Mouse (Mus musculus) MEL (cell line): ENCODE measurements at regions not wholly inside any gene's neighbourhood (a gene's known extent, or its start where the extent isn't known, plus 50 kb on each side); places are given as distances from the start of the nearest gene placed in this dataset.
A peak's percentile ranks its signal among the peaks of the same experiment; 100 is the strongest.

Source experiments
- CTCF ChIP-seq, 3 experiments: IDR thresholded peaks in 2 of 3; conservative IDR thresholded peaks in 1 of 3; 2 replicates each; pipeline ENCODE4 v1.5.1; 2011 to 2012; ENCODE audit warnings: low read length in 3 of 3, low read depth in 2 of 3, mild to moderate bottlenecking in 2 of 3, improper control_type of control experiment in 1 of 3, inconsistent platforms in 1 of 3, mixed read lengths in 1 of 3, moderate library complexity in 1 of 3; ENCODE audit not compliant: control insufficient read depth in 1 of 3, insufficient read depth in 1 of 3, poor library complexity in 1 of 3, severe bottlenecking in 1 of 3
- GATA1 ChIP-seq: IDR thresholded peaks from 2 replicates; pipeline ENCODE4 v1.6.1; 2011; ENCODE audit warnings: low read depth, low read length, improper control_type of control experiment
- USF1 ChIP-seq: IDR thresholded peaks from 2 replicates; pipeline ENCODE4 v1.6.1; 2014; ENCODE audit warnings: low read depth, mild to moderate bottlenecking, inconsistent platforms, low read length, improper control_type of control experiment, moderate library complexity

DNA sequence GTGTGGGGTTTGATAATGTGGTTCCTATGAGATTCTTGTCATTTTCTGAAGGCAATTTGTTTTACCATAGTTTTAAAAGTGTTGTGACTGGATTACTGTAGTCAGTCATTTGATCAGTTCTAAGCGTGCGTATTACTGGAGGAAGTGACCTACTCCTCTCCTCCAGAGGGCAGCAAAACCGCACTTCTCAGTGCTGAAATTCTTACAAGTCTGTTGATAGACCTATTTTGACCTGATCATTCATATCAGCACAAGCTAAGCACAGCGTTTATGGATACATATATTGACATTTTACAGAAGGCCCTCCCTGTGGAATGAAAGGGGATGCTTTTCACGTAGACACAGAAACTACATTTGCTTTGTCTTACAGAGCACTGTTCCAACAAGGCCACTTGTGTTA is 60.5 kb upstream of the D16Ertd472e start:
- TF ChIP-seq GATA1 (no peak), USF1 (no peak), CTCF (IDR thresholded peaks at IDR 0.05 in 2 of 3, conservative IDR thresholded peaks at IDR 0.05 in 1 of 3; ENCODE audit: control insufficient read depth in 1 of 3, insufficient read depth in 1 of 3, low read depth in 2 of 3, low read length in 3 of 3, poor library complexity in 1 of 3, severe bottlenecking in 1 of 3) (peak in 2 of 3 experiments; percentile 41 to 60; a peak in 4 of 6 replicates)
